Mouse (Mus musculus) cortical plate, adult 2 months (tissue): ENCODE data around the gene Mcpt8. TPM values are rescaled to one million over a fixed set of nuclear protein-coding genes. Genes with fewer than 3 reads are reported as not detected.
A peak's percentile ranks its signal among the peaks of the same experiment; 100 is the strongest.
"Not testable (repeated sequence)": the region's sequence is repeated elsewhere in the genome, so short reads cannot be mapped to it uniquely, and the experiment has no call there.

ENCODE experiments used
- H3K27ac ChIP-seq: fragments of 200-500 bp; 2 replicates; pipeline ENCODE4 v1.5.1; 2012; ENCODE audit warnings: low read length, control low read depth, inconsistent platforms; ENCODE audit not compliant: insufficient read depth
- H3K4me1 ChIP-seq: fragments of 200-500 bp; 2 replicates; pipeline ENCODE4 v1.6.1; 2011; ENCODE audit warnings: low read length; ENCODE audit not compliant: control insufficient read depth, insufficient read depth
- H3K4me3 ChIP-seq: fragments of 200-500 bp; 2 replicates; pipeline ENCODE4 v1.5.1; 2011; ENCODE audit warnings: mild to moderate bottlenecking, low read length, control low read depth; ENCODE audit not compliant: insufficient read depth
- CTCF ChIP-seq: fragments of 200-500 bp; IDR thresholded peaks from 2 replicates; pipeline ENCODE4 v1.5.1; 2011; ENCODE audit warnings: mild to moderate bottlenecking, control low read depth, low read length; ENCODE audit not compliant: insufficient read depth; ENCODE audit errors: extremely low read depth
- POLR2A ChIP-seq: fragments of 200-500 bp; IDR thresholded peaks from 2 replicates; pipeline ENCODE4 v1.6.1; 2011; ENCODE audit warnings: mild to moderate bottlenecking, low read length, control low read depth; ENCODE audit not compliant: insufficient read depth; ENCODE audit errors: extremely low read depth
- polyA plus RNA-seq: library from polyadenylated mRNA; depleted of rRNA; stranded (reverse); fragments of >200 nt; gene quantifications from 2 replicates; pipeline ENCODE4 v1.2.3, GENCODE M21; 2012; rRNA removed

The Mcpt8 gene
- polyA plus RNA-seq, 1 experiment, result not detected

DNA sequence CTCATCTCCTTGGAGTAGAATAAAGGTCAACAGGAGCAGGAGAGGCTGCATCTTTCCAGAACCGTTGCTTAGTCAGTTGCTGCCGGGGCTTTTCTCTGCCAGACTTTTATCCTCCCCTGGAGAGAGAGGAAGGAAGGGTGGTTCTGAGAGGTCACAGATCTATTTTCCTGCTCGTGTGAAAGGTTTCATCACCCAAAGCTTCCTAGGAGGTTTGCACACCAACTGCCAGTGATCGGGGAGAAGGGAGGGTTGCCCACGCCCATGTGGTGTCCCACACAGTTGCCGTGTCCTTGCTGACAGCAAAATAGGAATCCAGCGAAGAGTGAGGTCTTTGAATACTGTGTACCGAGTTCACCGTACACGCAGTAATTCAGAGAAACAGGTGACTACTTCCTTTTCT is 17.3 kb upstream of the Mcpt8 start, which contains the start of gene Ctsg:
Gene Ctsg (minus strand): TSS at position 189 of the 400 bp plus-strand sequence.
- Histone ChIP-seq H3K4me1 (no peaks in the 10 kb centered on the region), H3K27ac (no peak within 1 kb of the TSS), H3K4me3 (no peak within 1 kb of the TSS)
- no peak for TF ChIP-seq CTCF
- no peak for TF ChIP-seq POLR2A

DNA sequence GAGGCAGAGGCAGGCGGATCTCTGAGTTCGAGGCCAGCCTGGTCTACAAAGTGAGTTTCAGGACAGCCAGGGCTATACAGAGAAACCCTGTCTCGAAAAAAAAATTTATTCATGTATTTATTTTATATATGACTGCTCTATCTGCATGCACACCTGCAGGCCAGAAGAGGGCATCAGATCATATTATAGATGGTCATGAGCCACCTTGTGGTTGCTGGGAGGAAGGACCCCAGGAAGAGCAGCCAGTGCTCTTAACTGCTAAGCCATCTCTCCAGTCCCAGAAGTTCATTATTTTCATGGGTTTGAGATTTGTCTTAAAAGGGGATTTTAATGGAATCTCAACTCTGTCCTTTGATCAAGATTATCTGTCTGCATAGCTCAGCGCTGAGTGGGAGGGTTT is 13.9 kb upstream of the Mcpt8 start:
- Histone ChIP-seq H3K27ac (no peak overlapping the region), H3K4me3 (no peak overlapping the region), H3K4me1 (no peaks in the 10 kb centered on the region)
- TF ChIP-seq POLR2A, result no peak
- peak; percentile 18; the same call in 1 of the 2 replicates for TF ChIP-seq CTCF

DNA sequence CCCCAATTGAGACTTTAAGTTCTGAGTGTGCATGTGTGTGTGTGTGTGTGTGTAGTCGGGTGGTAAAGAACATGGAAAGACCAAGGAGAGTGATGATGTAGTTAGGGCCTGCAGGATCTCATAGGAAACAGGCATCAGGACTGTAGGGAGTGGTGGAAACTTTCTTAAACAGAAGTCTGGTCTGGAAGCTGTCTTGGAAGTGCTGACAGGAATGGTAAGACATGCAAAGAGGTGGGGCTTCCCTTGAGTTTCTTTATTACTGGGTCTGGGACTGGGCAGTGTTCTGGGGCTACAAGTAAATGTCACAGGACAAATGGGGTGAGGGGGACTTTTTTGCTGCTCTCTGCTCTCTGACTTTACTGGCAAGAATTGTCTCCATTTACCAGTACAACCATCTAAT is 12.5 kb upstream of the Mcpt8 start:
- TF ChIP-seq CTCF, result no peak
- no peak for TF ChIP-seq POLR2A
- H3K4me3 ChIP-seq, result no peak overlapping the region

DNA sequence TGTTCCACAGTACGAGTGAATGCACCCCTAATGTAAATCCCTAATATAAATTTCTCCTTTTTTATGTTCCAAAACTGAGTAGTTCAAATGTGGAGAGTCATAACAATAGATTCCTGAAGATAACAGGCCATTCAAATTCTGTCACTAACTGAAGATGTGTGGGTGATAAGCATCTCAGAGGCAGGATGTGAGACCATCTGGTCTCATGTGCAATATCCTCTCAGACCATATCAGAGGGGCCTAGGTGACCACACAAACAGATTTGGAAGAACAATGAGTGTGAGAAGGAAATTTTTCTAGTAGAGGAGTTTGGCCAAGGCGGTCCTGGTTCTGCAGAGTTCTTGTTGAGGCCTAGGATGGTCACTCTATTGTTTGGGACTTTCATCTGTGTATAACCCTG is 8.3 kb upstream of the Mcpt8 start:
- TF ChIP-seq POLR2A, result no peak
- Histone ChIP-seq H3K4me1 (no peaks in the 10 kb centered on the region), H3K27ac (no peak overlapping the region), H3K4me3 (no peak overlapping the region)

More for the DNA sequence above, 12.5 kb upstream of the Mcpt8 start:
- H3K27ac ChIP-seq, result no peak overlapping the region
- H3K4me1 ChIP-seq, result no peaks in the 10 kb centered on the region

DNA sequence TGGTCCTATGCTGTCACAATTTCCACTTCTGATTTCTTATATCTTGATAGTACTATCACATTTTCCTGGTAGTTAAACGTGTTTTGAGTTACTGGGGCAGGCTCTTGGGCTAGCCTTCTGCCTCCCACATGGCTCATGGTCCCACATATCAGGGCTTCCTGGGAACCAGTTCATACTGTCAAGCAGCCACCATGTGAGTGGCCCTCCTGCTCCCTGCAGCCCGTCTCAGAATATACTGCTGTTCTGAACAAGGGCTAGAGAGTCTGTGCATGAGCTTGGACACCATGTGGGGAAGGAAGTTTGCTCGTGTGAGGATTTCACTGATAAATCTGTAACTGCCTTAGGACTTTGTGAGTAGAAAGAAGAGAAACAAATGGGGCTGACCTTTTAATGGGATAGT is 1.6 kb upstream of the Mcpt8 start:
- no peaks in the 10 kb centered on the region for H3K4me1 ChIP-seq
- no peak for TF ChIP-seq CTCF
- TF ChIP-seq POLR2A, result no peak
- no peak overlapping the region for H3K27ac ChIP-seq
- H3K4me3 ChIP-seq, result no peak overlapping the region

DNA sequence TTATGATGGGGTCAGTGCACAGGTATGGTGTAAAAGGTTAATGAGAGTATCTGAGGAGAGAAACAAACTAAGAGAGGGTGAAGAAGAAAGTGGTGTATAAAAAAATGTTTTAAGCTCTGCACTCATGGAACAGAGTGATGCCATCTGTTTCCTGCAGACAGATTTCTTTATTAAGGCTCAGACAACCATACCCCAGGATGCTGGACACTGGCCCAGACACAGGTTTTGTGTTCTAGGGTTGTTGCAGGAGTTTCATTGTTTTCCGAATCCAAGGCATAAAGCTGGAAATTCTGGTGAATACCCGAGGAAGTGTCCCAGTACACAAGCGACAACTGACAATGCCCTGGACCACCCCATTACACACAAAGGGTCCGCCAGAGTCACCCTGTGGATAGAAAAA is 3.1 kb downstream of the Mcpt8 start:
- H3K4me3 ChIP-seq, result no peak overlapping the region
- TF ChIP-seq POLR2A, result no peak
- no peak for TF ChIP-seq CTCF
- no peak overlapping the region for H3K27ac ChIP-seq
- no peaks in the 10 kb centered on the region for H3K4me1 ChIP-seq

DNA sequence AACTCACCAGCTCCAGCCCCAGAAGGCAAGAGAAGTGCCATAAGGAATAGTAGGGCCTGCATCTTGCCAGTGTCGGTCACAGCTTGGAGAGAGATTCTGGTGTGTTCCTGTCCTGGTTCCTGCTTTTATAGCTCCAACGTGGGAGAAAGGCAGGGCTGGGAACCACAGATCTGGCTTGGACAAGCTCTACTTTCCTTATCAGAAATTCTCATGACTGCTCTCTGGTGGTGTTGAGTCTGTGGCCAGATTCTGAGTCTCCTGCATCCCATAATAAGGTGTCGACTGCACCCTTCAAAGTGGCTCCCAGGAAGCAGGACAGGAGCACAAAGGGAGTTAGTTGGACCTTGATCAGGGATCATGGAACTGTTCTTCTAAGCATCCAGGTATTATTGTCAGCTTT is 22.9 kb downstream of the Mcpt8 start, which contains the start of gene Mcpt4:
Gene Mcpt4 (minus strand): TSS at position 101 of the 400 bp plus-strand sequence.
- not testable (repeated sequence) for H3K4me1 ChIP-seq, H3K4me3 ChIP-seq, H3K27ac ChIP-seq

DNA sequence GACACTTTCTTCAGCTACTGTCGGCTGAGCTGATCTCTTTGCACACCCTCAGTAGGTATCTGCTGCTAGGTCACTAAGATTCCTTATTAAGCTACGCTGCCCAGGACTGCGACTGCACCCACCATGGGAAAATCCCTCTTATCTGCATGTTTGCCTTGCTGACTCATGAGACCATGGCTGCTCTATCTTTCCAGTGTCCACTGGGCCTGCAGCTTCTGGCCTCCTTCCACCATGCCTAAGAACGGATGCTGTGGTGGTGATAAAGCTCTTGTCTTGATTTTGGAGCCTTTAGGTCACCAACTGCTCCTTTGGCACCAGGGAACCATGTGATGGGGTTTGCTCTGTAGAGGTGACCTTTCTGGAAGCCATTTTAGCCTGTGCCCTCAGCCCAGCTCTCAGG is 27.4 kb downstream of the Mcpt8 start:
- Histone ChIP-seq H3K4me3 (no peak overlapping the region), H3K27ac (no peak overlapping the region), H3K4me1 (no peaks in the 10 kb centered on the region)
- TF ChIP-seq CTCF (no peak), POLR2A (no peak)

DNA sequence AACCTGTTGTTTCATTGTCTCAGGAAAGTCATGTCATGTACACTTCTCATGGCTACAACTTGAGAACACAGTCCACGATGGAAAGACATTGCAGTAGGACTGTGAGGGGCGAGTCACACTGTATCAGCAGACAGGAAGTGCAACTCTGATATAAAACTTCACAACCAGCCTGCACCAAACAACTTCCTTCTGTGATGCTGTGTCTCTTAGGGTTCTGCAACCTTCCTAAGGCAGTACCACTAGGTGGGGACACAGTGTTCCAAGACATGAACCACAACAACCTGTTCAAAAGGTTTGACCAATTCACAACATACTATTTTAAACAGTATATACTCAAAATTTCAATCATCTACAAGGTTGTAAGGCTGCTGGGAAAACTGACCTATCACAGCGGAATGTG is 29.7 kb downstream of the Mcpt8 start:
- no peaks in the 10 kb centered on the region for H3K4me1 ChIP-seq
- TF ChIP-seq CTCF (no peak), POLR2A (no peak)

DNA sequence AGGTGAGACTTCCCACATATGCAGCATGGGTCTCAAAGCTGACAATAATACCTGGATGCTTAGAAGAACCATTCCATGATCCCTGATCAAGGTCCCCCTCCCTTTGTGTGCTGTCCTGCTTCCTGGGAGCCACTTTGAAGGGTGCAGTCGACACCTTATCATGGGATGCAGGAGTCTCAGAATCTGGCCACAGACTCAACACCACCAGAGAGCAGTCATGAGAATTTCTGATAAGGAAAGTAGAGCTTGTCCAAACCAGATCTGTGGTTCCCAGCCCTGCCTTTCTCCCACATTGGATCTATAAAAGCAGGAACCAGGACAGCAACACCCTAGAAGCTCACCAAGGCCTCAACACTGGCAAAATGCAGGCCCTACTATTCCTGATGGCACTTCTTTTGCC is 43.3 kb downstream of the Mcpt8 start, which contains the start of gene Mcpt2:
Gene Mcpt2 (plus strand): TSS at position 250 of the 400 bp plus-strand sequence.
- not testable (repeated sequence) for H3K4me1 ChIP-seq, H3K27ac ChIP-seq, H3K4me3 ChIP-seq

More for the DNA sequence above, 29.7 kb downstream of the Mcpt8 start:
- Histone ChIP-seq H3K27ac (no peak overlapping the region), H3K4me3 (no peak overlapping the region)

DNA sequence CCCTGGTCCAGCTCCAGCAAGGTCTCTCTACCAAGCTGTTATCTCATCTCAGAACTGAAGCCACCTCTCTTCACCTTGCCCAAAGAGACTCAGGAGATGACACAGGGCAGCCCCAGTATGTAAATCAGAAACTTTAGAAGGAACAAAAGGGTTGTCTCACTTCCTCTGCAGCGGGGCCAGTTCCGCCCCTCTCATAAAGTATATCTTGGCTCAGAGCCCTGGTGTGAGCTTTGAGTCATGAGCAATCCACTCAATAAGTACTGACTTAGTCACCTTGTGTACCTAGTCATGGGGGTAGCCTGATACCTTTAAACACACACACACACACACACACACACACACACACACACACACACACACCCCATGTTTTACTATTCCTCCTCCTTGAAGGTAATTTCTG is 50.6 kb downstream of the Mcpt8 start:
- Histone ChIP-seq H3K4me3 (no peak overlapping the region), H3K27ac (no peak overlapping the region), H3K4me1 (no peaks in the 10 kb centered on the region)
- TF ChIP-seq CTCF, result no peak
- TF ChIP-seq POLR2A, result no peak

Other genes with a start within 250 kb of the Mcpt8 start
- 2.6 and 2.8 TPM in 2 replicates for gene Nynrin, start 231.3 kb downstream of the Mcpt8 start, polyA plus RNA-seq
- 0.42 and 0.68 TPM in 2 replicates for gene Cbln3, start 200.9 kb downstream of the Mcpt8 start, polyA plus RNA-seq
- gene Khnyn, start 200.3 kb downstream of the Mcpt8 start, polyA plus RNA-seq, result 11.4 TPM in 2 replicates
- gene Sdr39u1, start 185.0 kb downstream of the Mcpt8 start, polyA plus RNA-seq, result 147 and 150 TPM in 2 replicates
- gene Cma1, start 140.6 kb downstream of the Mcpt8 start, polyA plus RNA-seq, result 0.13 and 0.25 TPM in 2 replicates
- not detected in 2 replicates for gene Cma2, start 134.3 kb downstream of the Mcpt8 start, polyA plus RNA-seq
- gene Mcpt1, start 67.3 kb downstream of the Mcpt8 start, polyA plus RNA-seq, result not detected in 2 replicates
- not detected in 2 replicates for gene Mcpt9, start 54.8 kb downstream of the Mcpt8 start, polyA plus RNA-seq
- not detected in 2 replicates for gene Mcpt2, start 43.2 kb downstream of the Mcpt8 start, polyA plus RNA-seq
- 0.47 TPM in 1 of 2 replicates, not detected in the other for gene Mcpt4, start 23.0 kb downstream of the Mcpt8 start, polyA plus RNA-seq
- gene Ctsg, start 17.3 kb upstream of the Mcpt8 start, polyA plus RNA-seq, result not detected in 2 replicates
- not detected in 2 replicates for gene Gzme, start 35.4 kb upstream of the Mcpt8 start, polyA plus RNA-seq
- not detected in 2 replicates for gene Gzmd, start 47.3 kb upstream of the Mcpt8 start, polyA plus RNA-seq
- not detected in 2 replicates for gene Gzmg, start 74.3 kb upstream of the Mcpt8 start, polyA plus RNA-seq
- not detected in 2 replicates for gene Gzmn, start 89.3 kb upstream of the Mcpt8 start, polyA plus RNA-seq
- gene Gzmf, start 126.1 kb upstream of the Mcpt8 start, polyA plus RNA-seq, result not detected in 2 replicates
- gene Gzmc, start 149.4 kb upstream of the Mcpt8 start, polyA plus RNA-seq, result not detected in 2 replicates
- gene Gzmb, start 177.0 kb upstream of the Mcpt8 start, polyA plus RNA-seq, result 0.13 TPM in 1 of 2 replicates, not detected in the other